Mouse (Mus musculus) brain, embryonic 18.5 days (tissue): ENCODE measurements around the gene Heyl.
"Not testable (repeated sequence)": the region's sequence is repeated elsewhere in the genome, so short reads cannot be mapped to it uniquely, and the experiment has no call there.

Source experiments
- DNase-seq: peaks from one replicate; pipeline ENCODE4 v3.0.0-alpha.2; 2012; ENCODE audit warnings: low read depth, low spot score

Gene Heyl

DNA sequence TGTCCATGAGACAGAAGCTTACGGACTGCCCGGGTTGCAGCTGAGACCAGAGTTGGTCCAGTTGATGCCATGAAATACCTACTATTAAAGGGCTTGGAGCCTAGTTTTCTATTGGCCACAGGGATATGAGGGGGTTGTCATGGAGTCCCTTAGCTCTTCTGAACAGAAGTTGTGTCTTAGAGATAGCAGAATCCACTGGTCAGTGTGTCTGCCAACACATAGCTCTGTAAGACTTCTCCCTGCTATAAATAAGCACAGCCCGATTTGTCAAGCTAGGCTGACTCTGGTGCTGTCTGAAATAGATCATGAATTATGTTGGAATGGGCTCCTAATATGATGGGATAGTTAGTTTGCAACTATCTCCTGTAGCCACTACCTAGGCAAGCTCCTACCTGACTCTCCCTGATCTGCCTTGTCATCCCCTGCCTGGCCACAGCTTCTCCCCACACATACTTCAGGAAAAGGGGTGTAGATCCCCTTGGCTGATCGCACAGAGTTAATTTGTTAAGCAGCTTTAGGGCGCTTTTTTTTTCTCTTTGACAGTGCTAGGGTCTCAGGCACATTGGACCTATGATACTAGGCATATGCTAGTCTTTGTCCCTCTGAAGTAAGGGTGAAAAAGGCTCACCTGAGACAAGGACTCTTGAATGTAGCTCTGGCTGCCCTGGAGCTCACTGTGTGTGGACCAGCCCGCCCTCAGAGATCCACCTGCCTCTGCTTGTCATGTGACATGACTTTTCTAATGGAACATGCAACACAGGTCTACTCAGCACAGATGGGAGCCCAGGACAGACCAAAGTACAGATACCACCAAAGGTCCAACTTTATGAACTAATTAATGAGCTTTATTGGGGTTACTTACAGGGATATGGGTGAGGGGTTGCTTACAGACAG lies 51.6 kb downstream of the Heyl start:
- DNase-seq: no peak

GRCm38 (mm10) chr4:123286790-123287189 lies 53.4 kb downstream of the Heyl start:
- no peak for DNase-seq

DNA sequence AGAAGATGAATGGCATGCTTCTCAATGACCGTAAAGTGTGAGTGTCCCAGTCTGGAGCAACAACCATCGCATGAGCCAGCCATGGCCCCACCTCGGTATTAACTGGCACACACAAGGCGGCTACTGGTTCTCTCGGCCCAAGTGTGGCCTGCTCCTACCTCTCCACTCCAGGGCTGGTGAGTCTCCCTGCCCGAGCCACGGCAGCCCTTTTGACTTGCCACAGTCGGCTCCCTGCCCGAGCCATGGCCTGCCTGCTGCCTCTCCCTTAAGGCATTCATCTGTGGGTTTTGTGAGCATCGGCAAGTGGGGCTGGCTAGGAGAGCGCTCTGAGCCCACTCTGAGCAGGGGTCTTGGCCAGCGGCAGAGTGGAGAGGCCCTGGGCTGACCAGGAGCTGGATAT lies 55.7 kb downstream of the Heyl start:
- no peak for DNase-seq

DNA sequence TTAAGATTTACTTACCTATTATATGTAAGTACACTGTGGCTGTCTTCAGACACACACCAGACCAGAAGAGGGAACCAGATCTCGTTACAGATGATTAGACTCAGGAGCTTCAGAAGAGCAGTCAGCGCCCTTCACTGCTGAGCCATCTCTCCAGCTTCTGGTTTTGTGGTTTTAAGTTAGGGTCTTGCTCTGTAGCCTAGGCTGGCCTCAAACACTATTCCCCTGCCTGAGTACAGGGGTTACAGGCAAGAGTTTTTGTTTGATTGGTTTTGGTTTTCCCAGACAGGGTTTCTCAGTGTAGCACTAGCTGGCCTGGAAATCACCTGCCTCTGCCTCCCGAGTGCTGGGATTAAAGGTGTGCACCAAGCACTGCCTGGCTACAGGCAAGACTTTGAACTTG lies 59.0 kb downstream of the Heyl start:
- DNase-seq: no peak

DNA sequence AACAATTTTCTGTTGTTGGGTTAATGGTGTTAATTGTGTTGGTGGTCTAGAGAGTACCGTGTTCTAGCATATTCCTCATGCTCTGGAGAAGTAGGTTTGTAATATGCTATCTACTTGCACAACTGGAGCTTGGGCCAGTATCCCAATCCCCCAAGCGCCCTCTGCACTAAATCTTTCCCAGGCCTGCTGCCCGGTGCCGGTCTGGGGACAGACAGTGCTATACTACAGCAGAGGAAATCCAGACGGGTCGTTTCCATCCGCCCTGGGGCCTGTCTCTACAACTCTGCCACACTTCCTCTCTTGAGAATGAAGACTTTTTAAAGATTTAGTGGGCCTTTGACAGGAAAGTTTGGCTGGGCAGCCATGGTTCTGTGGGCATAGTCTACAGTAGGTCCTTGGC lies 59.6 kb downstream of the Heyl start:
- DNase-seq: no peak

DNA sequence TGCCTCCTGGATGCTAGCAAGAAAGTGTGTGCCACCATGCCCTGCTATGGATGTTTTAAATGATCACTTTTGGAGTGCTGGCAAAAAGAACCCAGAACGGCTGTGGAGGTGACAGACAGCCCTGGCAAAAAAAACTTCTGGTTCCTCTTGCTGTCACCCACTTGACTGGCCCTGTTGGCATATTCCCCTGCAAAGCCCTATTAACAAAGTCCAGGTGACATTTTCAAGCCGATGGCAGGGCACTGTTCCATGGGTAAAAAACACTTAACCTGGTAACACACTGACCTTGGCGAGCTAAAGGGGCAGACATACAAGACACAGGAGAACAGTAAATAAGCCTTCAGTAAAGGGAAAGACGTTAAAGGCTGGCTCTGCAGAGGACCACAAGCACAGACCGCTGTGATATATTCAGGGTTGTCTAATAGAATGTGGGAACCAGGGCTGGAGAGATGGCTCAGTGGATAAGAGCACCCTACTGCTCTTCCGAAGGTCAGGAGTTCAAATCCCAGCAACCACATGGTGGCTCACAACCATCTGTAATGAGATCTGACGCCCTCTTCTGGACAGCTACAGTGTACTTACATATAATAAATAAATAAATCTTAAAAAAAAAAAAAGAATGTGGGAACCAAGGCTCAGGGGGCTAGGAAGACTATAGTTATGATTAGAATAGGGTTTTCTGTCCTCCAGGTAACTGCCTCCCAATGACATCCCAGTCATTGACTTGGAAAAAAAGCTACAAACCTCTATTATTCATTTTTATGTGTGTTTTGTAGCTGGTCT lies 60.5 kb downstream of the Heyl start:
- DNase-seq: no peak

DNA sequence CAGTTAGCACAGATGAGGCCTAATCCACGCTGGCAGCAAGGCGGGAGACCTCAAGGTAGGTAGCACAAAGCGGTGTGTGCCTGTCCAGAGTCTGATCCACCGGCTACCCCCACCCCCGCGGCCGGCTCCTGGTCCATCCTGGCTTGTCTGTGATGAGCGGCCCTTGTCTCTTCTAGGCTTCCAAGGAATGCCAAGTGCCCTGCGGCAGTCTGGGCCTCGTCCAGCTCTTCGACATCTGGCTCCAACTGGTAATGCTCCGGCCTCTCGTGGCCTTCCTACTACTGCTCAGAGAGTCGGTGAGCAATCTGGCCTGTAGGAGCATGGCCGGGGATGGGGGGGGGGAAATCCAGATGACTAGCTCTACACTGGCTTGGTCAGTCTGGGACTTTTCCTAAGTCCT lies 61.7 kb downstream of the Heyl start:
- DNase-seq: not testable (repeated sequence)

DNA sequence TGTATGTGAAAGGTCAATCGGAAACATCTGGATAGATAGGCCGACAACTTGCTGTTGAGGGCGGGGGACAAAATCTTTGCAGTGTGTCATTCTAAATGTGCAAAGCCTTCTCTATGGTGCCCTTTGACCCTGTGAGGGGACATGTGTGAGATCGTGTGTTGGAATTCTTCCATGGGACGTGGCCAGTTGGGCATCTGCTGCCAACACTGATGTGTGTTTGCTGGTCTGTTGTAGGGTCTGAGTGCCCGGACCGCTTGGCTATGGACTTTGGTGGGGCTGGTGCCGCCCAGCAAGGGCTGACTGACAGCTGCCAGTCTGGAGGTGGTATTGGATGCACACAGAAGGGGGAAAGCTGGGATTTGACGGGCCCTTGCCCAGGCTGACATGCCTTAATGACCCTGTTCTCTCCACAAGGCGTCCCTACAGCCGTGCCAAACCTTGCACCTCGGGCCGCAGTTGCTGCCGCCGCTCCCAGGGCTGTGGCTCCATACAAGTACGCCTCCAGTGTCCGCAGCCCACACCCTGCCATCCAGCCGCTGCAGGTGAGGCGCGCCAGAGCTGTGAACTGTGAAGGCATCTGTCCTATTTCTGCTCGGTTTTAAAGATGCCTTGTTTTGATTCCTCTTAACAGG lies 62.3 kb downstream of the Heyl start:
- DNase-seq: no peak

DNA sequence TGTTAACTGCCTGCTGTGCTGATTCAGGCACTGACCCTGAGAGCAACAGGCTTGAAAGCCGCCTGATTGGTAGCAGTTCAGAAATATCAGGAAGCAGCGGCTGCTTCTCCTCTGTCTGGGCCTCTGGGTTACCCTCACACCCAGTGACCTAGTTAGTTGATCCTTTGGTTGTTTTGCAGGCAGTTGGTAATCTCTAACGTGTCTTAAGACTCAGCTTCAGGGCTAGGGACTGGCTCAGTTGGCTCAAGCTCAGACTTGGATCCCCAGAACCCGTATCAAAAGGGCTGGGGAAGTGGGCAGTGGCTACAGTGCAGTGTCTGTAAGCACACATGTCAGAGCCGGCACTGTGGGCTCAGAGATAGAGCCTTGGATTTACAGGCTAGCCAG lies 62.8 kb downstream of the Heyl start:
- no peak for DNase-seq

DNA sequence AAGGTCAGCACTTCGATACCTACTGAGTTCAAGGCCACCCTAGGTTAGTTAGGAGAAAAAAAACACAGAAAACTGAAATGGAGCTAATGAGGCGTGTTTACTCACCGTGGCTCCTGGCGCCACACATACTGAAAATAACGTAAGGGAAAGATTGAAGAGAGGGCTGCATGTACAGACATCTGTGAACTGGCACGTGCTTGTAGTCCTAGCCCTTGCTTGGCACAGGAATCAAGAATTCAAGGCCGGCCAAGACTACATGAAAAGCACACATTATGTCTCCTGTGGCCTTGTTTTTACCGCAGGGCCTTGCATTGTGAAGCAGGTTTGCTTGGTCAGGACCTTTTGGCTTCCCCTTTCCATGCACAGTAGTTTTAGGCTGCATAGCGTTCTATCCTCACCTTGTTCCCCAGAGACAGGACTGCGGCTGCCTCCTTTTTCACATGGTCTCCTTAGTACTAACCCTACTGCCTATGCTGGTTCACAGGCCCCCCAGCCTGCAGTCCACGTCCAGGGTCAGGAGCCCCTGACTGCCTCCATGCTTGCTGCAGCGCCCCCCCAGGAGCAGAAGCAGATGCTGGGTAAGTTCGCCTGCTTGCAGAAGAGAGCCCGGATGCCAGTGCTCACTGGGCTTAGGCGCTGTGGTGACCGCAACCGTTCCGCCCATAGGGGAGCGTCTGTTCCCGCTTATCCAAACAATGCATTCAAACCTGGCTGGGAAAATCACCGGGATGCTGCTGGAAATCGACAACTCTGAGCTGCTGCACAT lies 64.0 kb downstream of the Heyl start:
- DNase-seq: no peak

DNA sequence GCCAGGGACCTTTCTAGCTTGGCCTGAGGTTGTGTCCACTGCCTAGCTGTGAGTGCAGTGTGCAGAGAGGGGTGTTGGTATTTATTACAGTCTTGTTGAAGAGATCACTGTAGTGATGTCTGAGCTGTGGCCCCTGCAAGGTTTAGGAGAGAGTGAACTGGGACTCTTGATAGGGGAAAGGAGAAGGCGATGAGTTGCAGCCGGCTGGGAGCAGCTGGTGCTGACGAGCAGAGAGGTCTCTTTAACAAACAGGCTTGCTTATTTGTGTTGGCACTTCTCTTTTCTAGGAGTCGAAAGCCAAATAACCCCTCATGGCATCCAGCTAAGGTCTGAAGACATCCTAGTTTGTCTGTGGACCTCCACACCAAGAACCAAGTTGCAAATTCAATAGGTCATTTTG lies 64.9 kb downstream of the Heyl start:
- no peak for DNase-seq

DNA sequence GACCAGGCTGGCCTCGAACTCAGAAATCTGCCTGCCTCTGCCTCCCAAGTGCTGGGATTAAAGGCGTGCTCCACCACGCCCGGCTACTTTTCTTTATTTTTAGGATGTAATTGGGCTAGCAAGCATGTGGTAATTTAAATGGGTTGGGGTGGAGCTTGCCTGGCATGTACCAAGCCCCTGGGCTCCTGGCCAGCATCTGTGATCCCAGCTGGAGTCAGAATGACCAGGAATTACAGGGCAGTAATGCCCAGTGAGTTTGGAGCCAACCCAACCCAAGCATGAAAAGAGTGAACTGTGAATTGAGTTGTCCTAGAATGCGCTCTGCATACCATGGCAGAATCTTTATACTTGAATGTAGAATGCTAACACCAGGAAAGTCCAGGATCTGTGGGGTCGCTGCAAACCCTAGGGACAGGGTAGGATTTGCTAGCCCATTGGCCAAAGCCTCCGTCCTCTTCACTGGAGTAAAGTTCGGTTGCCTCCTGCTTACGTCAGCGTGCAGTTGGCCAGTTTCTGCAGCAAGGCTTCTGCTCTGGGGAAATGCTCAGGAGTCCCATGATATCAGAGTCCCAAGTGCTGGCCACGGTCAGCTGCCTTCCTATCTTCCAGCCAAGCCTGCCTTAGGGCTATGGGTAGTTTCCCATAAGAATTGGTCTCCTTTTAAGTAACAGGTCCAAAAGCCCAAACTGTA lies 65.8 kb downstream of the Heyl start:
- no peak for DNase-seq
